Mouse (Mus musculus) hematopoietic stem cell, adult 5-6 weeks (primary cell): ENCODE measurements around the gene Tbx22. TPM values are rescaled to one million over a fixed set of nuclear protein-coding genes. Genes with fewer than 3 reads are reported as not detected.

ENCODE experiments used
- ATAC-seq, 2 experiments: fragments of 125-278 bp in 1 of 2; replicated peaks in 1 of 2; 2 replicates each; pipeline ENCODE4 v1.8.0; 2016 to 2017; ENCODE audit warnings: inconsistent platforms in 2 of 2, mild to moderate bottlenecking in 2 of 2, moderate number of reproducible peaks in 2 of 2, low read depth in 1 of 2, moderate TSS enrichment in 1 of 2; ENCODE audit not compliant: low FRiP score in 2 of 2, poor library complexity in 2 of 2, severe bottlenecking in 2 of 2, insufficient read depth in 1 of 2, low TSS enrichment in 1 of 2
- total RNA-seq: library from RNA; stranded (forward); fragments of 172-1452, 232-1000 nt; gene quantifications from 2 replicates; pipeline ENCODE4 v1.2.3, GENCODE M21; 2017

Tbx22 gene
- not detected in 2 replicates for total RNA-seq

- ATAC-seq, result no peak
Observed at GRCm38 (mm10) chrX:107667664-107668063, at the start of gene Tbx22. TSS of gene Tbx22 (plus strand) at chrX:107667964.

- ATAC-seq, result no peak
Observed at GRCm38 (mm10) chrX:107668677-107669076, 913 bp downstream of the Tbx22 start.

- ATAC-seq, result peak in 1 of 2 experiments; percentile 42; a peak in 2 of 4 replicates
Observed at GRCm38 (mm10) chrX:107679203-107679602, 11.4 kb downstream of the Tbx22 start.

- ATAC-seq, result no peak
Observed at GRCm38 (mm10) chrX:107708584-107708983, 40.8 kb downstream of the Tbx22 start.

GRCm38 (mm10) chrX:107723541-107723940 is 55.8 kb downstream of the Tbx22 start:
- ATAC-seq, result no peak

Other genes starting within 250 kb of the Tbx22 start
- gene Tent5d, start 124.6 kb downstream of the Tbx22 start, total RNA-seq, result not detected in 2 replicates
- gene 2610002M06Rik, start 148.4 kb downstream of the Tbx22 start, total RNA-seq, result 24.5 and 25.5 TPM in 2 replicates